Mouse (Mus musculus): ENCODE data around the gene Ebp.

Ebp gene

GRCm38 (mm10) chrX:8193419-8193723, at the start of gene Ebp:
TSS of gene Ebp (minus strand) at chrX:8193512.
- DNase-seq (ENCODE audit: low spot score in 2 of 2): no peak

GRCm38 (mm10) chrX:8238804-8239395, 45.6 kb upstream of the Ebp start:
- no peak for DNase-seq (ENCODE audit: low spot score in 2 of 2)

GRCm38 (mm10) chrX:8236704-8237103, 43.4 kb upstream of the Ebp start:
- DNase-seq (ENCODE audit: low spot score in 2 of 2): no peak

GRCm38 (mm10) chrX:8233602-8234001, 40.3 kb upstream of the Ebp start:
- no peak for DNase-seq (ENCODE audit: low spot score in 2 of 2)

DNA sequence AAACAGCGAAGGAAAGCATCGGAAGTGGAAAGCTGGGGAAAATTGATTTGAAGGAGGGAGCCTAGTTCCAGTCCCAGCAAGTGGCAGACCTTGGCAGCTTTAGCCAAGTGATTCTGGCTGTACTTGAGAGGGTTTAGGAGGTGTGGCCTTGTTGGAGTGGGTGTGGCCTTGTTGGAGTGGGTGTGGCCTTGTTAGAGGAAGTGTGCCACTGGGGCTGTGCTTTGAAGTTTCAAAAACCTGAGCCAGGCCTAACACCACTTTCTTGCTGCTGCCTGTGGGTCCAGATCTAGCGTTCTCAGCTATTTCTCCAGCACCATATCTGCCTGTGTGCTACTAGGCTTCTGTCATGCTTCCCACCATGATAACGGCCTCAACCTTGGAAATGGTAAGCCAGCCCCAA, 37.0 kb upstream of the Ebp start:
- DNase-seq (ENCODE audit: low spot score in 2 of 2): no peak

DNA sequence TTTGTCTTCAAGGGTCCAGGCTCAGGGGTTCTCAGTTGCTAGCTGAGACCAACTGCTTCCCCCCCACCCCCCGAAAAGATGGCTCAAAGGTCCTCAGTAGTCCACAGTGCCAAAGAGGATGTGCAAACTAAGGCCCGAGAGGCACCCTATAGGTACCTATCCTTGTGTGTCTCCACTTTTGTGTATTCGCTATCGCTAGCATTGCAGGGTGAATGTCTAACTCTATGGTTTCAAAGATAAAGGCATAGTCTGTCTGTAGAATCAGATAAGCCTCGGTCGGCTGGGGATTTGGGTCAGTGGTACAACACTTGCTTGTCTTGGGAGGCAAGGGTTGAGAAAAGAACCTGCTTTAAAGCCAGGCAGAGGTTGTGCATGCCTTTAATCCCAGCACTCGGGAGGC, 30.2 kb upstream of the Ebp start:
- DNase-seq (ENCODE audit: low spot score in 2 of 2): no peak

DNA sequence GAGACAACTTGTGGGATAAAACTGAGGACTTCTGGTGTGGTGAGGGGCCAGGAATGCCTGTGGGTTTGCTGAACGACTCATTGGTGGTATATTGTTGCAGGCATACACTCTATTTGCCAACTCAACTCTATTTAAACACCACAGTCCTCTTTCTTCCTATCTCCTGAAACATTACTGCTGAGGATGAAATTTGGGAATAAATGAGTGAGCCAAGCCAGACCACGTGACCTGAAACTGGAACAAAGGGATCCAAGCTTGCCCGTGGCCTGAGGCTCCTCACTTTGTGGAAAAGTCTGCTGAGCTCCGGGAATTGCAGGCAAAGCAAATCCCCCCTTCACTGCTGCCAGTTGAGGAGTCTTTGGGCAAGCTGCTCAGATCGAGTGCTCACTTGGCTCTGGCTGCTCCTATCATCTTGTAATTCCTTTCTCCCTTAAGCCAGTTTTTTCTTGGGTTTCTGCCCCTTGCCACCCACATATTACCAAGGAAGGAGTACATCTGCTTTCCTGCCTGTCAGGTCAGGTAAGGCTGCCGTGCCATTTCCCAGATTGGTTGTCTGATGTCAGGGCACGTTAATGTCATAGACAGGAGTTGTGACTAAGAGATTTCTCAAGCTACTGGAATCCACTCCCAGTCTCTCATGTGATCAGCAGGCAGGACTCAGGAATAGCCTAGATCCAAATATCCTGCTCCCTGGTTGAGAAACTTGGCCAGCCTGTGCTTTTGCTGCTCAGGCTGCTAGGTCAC, 29.5 kb upstream of the Ebp start:
- no peak for DNase-seq (ENCODE audit: low spot score in 2 of 2)

GRCm38 (mm10) chrX:8222296-8222677, 29.0 kb upstream of the Ebp start:
- no peak for DNase-seq (ENCODE audit: low spot score in 2 of 2)

DNA sequence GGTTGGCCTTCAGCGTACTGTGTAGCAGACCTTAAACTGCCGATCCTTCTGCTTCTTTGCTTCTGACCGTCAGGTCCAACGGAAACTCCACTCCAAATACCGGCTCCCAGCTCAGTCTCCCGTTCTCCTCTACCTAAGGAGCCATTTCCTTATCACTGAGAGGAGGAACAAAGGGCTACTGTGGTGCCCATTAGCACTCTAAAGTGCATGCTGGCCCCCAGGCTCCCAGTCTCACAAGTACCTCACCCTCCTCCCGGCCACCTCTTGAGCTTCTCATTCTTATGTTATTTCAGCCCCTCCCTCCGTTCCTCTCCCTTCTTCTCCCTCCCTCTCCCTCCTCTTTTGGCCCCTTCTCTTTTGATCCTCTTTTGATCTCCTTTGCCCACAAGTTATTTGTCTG, 26.3 kb upstream of the Ebp start:
- no peak for DNase-seq (ENCODE audit: low spot score in 2 of 2)

GRCm38 (mm10) chrX:8218114-8218513, 24.8 kb upstream of the Ebp start:
- no peak for DNase-seq (ENCODE audit: low spot score in 2 of 2)

- no peak for DNase-seq (ENCODE audit: low spot score in 2 of 2)
These were observed 24.1 kb upstream of the Ebp start for GRCm38 (mm10) chrX:8217383-8217782.

DNA sequence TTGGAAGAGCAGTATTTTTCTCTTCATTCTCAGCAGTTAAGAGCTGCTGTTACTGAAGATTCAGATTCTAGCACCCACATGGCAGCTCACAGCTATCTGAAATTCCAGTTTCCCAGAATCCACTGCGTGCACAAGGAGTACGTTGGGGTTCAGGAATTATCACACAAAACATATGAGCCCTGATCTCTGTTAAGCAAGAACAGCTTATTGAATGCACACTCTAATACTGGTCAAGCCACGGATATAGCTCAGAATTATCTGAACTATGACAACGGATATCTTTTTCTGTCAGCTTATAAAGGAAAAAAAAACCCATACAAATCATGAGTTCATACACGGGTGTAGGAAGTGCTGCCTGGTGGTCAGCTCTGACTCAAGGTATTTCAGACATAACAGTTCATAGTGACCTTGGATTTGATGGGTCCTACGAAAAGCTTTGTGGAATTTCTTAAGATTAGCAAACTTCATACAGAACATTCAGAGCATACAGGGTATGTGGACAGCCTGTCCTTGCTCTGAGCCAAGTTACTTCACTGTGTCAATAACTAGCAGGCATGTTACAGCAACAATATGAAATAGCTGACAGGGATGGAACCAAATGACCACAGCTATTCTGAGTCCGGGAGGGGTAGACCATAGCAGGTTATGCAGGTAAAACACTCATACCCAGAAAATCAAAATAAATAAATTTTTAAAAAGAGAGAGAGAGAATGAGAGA, 18.3 kb upstream of the Ebp start:
- DNase-seq (ENCODE audit: low spot score in 2 of 2): no peak

- no peak for DNase-seq (ENCODE audit: low spot score in 2 of 2)
These were observed 16.4 kb upstream of the Ebp start for GRCm38 (mm10) chrX:8209720-8210119.

DNA sequence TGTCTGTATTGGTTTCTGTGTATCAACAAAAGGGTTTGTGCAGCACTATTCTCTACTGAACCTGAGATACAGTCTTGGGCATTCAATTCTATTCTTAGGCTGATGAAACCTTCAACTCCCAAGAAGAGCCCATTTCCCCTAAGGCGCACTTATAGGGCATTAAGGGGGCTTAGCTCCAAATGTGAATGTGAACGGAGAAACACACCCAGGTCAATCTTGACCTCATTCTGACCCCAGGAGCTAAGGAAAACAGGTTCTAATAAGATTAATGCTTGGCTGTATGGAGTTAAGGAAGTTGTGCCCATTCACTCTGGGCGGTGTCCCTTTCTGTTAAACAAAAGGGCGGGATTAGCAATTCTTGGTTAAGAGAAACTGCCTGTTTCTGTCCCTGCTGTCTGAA, 13.9 kb upstream of the Ebp start:
- no peak for DNase-seq (ENCODE audit: low spot score in 2 of 2)

DNA sequence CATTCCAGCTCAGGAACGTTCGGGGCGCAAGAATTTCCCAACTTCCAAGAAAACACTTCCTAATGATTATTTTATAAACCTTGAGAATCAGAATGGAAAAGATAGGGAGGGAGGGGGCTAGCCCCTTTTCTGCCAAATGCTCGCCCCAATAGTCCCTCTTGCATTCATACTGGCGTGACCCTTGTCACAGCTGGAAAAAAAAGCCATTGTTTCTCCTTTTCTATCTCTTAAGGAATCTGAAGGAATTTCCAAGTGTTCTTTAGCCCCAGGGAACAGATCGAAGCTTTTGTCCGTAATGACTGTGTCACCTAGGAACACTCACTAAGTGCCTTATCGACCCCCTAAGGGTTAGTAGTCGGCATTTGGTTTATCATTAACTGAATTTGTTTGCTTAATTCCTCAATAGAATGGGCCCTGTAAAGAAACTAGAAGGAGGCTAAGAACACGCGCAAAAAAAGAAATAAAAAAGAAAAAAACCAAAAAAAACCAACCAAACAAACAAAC, 13.4 kb upstream of the Ebp start:
- DNase-seq (ENCODE audit: low spot score in 2 of 2): no peak

- peak; percentile 54 to 79 for DNase-seq (ENCODE audit: low spot score in 2 of 2)
These were observed 12.8 kb upstream of the Ebp start, which contains the start of gene Porcn for GRCm38 (mm10) chrX:8206015-8206693. TSS of gene Porcn (minus strand) at chrX:8206525.

DNA sequence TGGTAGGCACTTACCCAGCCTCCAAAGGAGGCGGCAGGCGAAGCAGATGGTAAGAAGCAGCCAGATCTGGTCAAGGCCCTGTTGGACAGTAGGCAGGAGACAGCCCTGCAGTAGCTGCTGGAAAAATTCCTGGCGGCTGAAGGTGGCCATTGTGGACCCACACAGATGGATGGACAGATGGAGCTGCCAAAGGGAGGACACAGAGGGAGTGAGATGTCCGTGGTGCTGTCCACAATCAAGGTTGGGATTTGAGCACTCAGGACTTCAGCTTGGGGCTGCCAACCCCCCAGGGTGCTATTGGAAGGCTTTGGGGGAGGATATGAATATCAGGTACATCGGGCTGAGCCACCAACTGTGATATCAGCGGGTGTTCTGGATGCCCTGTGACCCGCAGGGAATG, 12.2 kb upstream of the Ebp start:
- DNase-seq (ENCODE audit: low spot score in 2 of 2): peak in 1 of 2 experiments; percentile 21

DNA sequence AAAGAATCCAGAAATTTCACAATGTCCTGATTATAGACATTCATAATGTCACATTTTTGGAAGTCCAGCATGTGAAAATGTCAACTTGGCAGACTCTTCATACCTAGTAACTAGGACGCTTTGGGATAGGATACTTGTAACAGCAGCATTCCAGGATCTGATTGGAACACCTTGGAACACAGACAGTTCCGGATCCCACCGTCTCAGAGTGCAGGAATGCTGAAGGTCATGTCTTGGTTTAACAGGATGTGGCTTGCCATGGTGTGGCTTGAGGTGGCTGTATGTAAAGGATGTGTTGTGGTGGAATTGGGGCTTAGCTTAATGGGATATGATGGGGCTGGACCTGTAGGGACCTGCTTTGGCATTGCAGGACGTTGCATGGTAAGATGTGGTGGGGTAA, 11.8 kb upstream of the Ebp start:
- DNase-seq (ENCODE audit: low spot score in 2 of 2): no peak

- no peak for DNase-seq (ENCODE audit: low spot score in 2 of 2)
These were observed 10.8 kb upstream of the Ebp start for GRCm38 (mm10) chrX:8204076-8204475.

DNA sequence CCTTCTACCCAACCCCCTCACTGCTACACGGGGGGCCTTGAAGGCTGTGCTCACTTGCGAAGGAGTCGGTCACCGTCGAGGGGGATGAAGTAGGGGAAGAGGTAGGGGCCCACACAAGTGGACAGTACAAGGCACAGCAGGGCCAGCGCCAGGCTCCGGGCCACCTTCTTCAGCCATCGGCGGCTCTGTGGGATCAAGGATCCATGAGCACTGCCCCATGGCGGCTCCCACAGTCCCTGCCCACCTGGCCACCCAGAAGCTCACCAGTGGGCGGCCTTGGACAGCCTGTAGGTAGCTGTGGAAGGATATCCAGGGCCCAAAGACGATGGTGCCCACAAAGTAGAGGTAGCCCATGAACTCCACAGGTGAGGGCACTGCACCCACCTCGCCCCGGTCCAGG, 9.8 kb upstream of the Ebp start:
- no peak for DNase-seq (ENCODE audit: low spot score in 2 of 2)

DNA sequence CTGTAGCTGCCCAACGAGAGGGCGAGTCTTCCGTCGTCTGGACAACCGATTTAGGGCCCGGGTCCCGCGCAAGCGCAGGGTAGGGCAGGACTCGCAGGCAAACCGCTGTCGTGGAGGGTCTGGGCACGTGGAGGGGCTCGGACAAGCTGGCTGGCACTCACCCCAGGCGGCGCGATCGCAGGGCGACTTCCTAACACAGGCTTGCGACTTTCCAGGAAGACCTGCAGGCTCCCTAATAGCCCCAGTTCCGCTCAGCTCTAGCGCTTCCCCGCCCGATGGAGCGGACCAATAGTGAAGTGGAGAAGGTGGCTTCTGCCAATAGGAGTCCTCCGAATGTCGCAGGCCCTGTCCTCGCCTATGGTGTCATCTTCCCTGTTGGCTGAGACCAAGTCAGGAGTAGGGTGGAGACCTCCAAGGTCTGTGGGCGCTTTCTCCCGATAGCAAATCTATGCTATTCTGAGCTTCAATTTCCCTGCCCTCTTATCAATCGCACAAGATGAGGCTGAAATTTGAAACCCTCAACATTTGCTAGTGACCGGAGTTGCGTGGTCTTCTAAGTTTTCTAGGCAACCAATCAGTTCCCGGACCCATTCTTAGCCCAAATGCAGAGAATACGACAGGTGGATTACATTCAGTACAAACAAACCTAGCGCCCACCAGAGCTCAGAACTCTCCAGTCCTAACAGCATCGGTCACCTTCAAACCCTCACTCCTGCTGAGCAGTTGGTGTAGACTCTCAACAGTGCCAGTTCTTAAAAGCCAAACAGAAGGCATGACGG, 483 bp downstream of the Ebp start:
- peak; percentile 52 to 74 for DNase-seq (ENCODE audit: low spot score in 2 of 2)

All from cerebellum, postnatal 4 days (tissue).